Mouse (Mus musculus) forebrain, embryonic 12.5 days (tissue): ENCODE results near the gene 4632433K11Rik. TPM values are rescaled to one million over a fixed set of nuclear protein-coding genes. Genes with fewer than 3 reads are reported as not detected.
A peak's percentile ranks its signal among the peaks of the same experiment; 100 is the strongest.

Experiments
- ATAC-seq: fragments of 200-750 bp; cut with Nextera tagmentation; 2 replicates; pipeline ENCODE4 v1.8.0; 2017; ENCODE audit warnings: moderate TSS enrichment; ENCODE audit not compliant: low FRiP score
- H3K27ac ChIP-seq: fragments of 300-500 bp; sonication (generic); 2 replicates; pipeline ENCODE4 v1.5.1; 2016; ENCODE audit warnings: mild to moderate bottlenecking
- H3K27me3 ChIP-seq: fragments of 300-500 bp; sonication (generic); 2 replicates; pipeline ENCODE4 v1.6.1; 2016; ENCODE audit warnings: mild to moderate bottlenecking
- H3K36me3 ChIP-seq: fragments of 300-500 bp; sonication (generic); replicated peaks from 2 replicates; pipeline ENCODE4 v1.6.1; 2016; ENCODE audit warnings: mild to moderate bottlenecking
- H3K4me1 ChIP-seq: fragments of 300-500 bp; sonication (generic); 2 replicates; pipeline ENCODE4 v1.6.1; 2016
- H3K4me2 ChIP-seq: fragments of 300-500 bp; sonication (generic); 2 replicates; pipeline ENCODE4 v1.6.1; 2016; ENCODE audit warnings: mild to moderate bottlenecking, moderate library complexity
- H3K4me3 ChIP-seq: fragments of 300-500 bp; sonication (generic); replicated peaks from 2 replicates; pipeline ENCODE4 v1.5.1; 2016; ENCODE audit warnings: mild to moderate bottlenecking
- H3K9ac ChIP-seq: fragments of 300-500 bp; sonication (generic); 2 replicates; pipeline ENCODE4 v1.6.1; 2016; ENCODE audit warnings: mild to moderate bottlenecking
- H3K9me3 ChIP-seq: fragments of 300-500 bp; sonication (generic); 2 replicates; pipeline ENCODE4 v1.6.1; 2016
- WGBS: fragments of 180-500 bp; shearing (Covaris S2); methylation state at CpG from one replicate; pipeline ENCODE4 v1.1.7; 2016; 5-methylcytosine and 5-hydroxymethylcytosine counted together
- polyA plus RNA-seq: library from polyadenylated mRNA; unstranded; fragments of >200 nt; fragmentation: Nextera tagmentation; extraction: Ambion mirVana; gene quantifications from 2 replicates; pipeline ENCODE4 v1.2.1, GENCODE M21; 2016

4632433K11Rik gene
- polyA plus RNA-seq, 1 experiment from 2014 or later, result not detected

DNA sequence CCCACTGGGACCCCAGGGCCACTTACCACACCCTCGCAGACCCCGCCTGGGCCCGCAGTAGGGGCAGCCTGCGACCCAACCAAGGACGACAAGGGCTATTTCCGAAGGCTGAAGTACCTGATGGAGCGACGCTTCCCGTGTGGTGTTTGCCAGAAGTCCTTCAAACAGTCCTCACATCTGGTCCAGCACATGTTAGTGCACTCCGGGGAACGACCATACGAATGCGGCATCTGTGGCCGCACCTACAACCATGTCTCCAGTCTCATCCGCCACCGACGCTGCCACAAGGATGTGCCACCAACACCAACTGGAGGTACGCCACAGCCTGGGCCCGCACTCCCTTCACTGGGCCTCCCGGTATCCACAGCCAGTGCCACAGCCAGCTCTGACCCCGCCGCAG is 4.4 kb upstream of the 4632433K11Rik start:
- Histone ChIP-seq H3K27me3 (no peaks in the 10 kb centered on the region), H3K9ac (no peak overlapping the region), H3K4me1 (no peaks in the 10 kb centered on the region), H3K4me3 (no peak overlapping the region), H3K36me3 (peaks cover 92% of the 10 kb centered on the region), H3K9me3 (peaks cover 29% of the 10 kb centered on the region), H3K4me2 (no peak overlapping the region), H3K27ac (no peak overlapping the region)
- ATAC-seq, result no peak
- 95% methylated on average over 22 of the region's 22 CpGs for WGBS

DNA sequence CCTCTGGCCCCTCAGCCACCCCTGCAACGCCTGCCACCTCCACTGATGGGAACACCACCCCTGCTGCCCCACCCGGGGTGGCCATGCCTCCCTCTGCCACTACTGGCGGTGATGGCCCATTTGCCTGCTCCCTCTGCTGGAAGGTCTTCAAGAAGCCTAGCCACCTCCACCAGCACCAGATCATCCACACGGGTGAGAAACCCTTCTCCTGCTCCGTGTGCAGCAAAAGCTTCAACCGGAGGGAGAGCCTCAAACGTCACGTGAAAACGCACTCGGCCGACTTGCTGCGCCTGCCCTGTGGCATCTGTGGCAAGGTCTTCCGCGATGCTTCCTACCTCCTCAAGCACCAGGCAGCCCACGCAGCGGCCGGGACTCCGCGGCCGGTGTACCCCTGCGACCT is 4.0 kb upstream of the 4632433K11Rik start:
- Histone ChIP-seq H3K9me3 (peaks cover 29% of the 10 kb centered on the region), H3K27me3 (no peaks in the 10 kb centered on the region), H3K4me1 (no peaks in the 10 kb centered on the region), H3K36me3 (peaks cover 92% of the 10 kb centered on the region), H3K4me2 (no peak overlapping the region), H3K9ac (no peak overlapping the region), H3K27ac (no peak overlapping the region), H3K4me3 (peak overlapping the region; percentile 4; the same call in 1 of the 2 replicates)
- no peak for ATAC-seq
- 94% methylated on average over 21 of the region's 21 CpGs for WGBS

DNA sequence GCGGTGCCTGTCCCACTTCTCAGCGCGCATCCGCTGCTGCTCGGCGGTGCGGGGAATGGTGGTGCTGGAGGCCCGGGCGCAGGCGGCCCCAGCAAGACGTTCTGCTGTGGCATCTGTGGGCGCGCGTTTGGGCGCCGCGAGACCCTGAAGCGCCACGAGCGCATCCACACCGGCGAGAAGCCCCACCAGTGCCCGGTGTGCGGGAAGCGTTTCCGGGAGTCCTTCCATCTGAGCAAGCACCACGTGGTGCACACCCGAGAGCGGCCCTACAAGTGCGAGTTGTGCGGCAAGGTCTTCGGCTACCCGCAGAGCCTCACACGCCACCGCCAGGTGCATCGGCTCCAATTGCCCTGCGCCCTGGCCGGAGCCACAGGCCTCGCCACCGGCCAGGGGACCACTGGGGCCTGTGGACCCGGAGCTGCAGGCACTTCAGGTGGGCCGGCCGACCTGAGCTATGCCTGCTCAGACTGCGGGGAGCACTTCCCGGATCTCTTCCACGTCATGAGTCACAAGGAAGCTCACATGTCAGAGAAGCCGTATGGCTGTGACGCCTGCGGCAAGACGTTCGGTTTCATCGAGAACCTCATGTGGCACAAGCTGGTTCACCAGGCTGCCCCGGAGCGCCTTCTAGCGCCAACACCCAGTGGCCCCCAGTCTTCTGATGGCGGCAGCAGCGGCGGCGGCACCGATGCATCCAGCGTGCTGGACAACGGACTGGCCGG is 3.2 kb upstream of the 4632433K11Rik start:
- WGBS, result 85% methylated on average over 63 of the region's 63 CpGs

DNA sequence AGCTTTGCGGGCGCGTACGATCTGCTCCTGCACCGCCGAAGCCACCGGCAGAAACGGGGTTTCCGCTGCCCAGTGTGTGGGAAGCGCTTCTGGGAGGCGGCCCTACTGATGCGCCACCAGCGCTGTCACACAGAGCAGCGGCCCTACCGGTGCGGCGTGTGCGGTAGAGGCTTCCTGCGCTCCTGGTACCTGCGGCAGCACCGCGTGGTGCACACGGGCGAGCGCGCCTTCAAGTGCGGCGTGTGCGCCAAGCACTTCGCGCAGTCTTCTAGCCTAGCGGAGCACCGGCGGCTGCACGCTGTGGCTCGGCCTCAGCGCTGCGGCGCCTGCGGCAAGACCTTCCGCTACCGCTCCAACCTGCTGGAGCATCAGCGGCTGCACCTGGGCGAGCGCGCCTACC is 2.4 kb upstream of the 4632433K11Rik start:
- Histone ChIP-seq H3K9me3 (peaks cover 29% of the 10 kb centered on the region), H3K27ac (no peak overlapping the region), H3K27me3 (no peaks in the 10 kb centered on the region), H3K36me3 (peaks cover 95% of the 10 kb centered on the region), H3K4me2 (no peak overlapping the region), H3K4me3 (no peak overlapping the region), H3K4me1 (no peaks in the 10 kb centered on the region), H3K9ac (no peak overlapping the region)
- ATAC-seq, result no peak
- WGBS, result 78% methylated on average over 43 of the region's 46 CpGs

More for the DNA sequence above, 3.2 kb upstream of the 4632433K11Rik start:
- no peak overlapping the region for H3K27ac ChIP-seq
- H3K4me3 ChIP-seq, result 0 out of 2 replicates have a peak overlapping the region, but pooled peaks have one; percentile 4
- no peak overlapping the region for H3K9ac ChIP-seq
- H3K4me2 ChIP-seq, result no peak overlapping the region
- ATAC-seq, result no peak
- peaks cover 94% of the 10 kb centered on the region for H3K36me3 ChIP-seq
- no peaks in the 10 kb centered on the region for H3K27me3 ChIP-seq
- peaks cover 29% of the 10 kb centered on the region for H3K9me3 ChIP-seq
- H3K4me1 ChIP-seq, result no peaks in the 10 kb centered on the region

DNA sequence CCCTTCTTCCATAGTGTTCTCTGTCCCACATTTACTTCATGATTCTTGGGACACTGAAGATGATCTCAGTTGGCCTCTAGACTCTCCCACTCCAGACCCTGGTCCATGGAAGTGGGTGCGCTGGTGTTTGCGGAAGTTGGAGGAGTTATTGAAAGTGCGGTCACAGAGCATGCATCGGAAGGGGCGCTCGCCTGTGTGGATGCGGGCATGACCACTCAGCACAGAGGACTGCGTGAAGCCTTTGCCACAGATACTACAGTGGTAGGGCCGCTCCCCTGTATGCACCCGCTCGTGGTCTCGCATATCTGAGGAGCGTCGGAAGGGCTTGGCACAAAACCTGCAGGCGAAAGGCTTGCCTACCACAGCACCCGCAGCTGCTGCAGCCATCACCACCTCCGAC is 1.7 kb downstream of the 4632433K11Rik start:
- ATAC-seq, result no peak
- peaks cover 59% of the 10 kb centered on the region for H3K36me3 ChIP-seq
- peaks cover 14% of the 10 kb centered on the region for H3K9me3 ChIP-seq
- H3K4me3 ChIP-seq, result no peak overlapping the region
- WGBS, result 95% methylated on average over 17 of the region's 17 CpGs
- no peak overlapping the region for H3K4me2 ChIP-seq
- H3K9ac ChIP-seq, result no peak overlapping the region
- no peaks in the 10 kb centered on the region for H3K27me3 ChIP-seq
- H3K4me1 ChIP-seq, result peaks cover 21% of the 10 kb centered on the region
- no peak overlapping the region for H3K27ac ChIP-seq

DNA sequence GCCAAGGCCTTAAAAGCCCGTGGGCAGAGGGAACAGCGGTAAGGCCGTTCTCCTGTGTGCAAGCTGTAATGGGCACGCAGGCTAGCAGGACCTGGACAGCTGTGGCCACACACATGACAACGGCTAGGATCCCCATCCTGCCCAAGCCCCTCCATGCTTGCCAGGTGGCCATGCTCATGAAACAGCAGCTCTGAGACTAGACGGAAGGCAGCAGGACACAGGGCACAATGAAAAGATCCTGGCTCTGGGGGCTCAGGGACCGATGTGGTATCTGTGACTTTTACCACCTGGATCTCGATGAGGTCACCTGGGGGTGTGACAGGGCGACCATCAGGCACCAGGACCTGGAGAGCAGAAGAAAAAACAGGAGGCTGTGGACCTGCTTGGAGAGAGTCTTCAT is 2.2 kb downstream of the 4632433K11Rik start:
- WGBS, result 93% methylated on average over 9 of the region's 9 CpGs
- Histone ChIP-seq H3K4me2 (no peak overlapping the region), H3K27me3 (no peaks in the 10 kb centered on the region), H3K9me3 (peaks cover 9% of the 10 kb centered on the region), H3K36me3 (peaks cover 55% of the 10 kb centered on the region), H3K27ac (no peak overlapping the region), H3K9ac (no peak overlapping the region), H3K4me3 (no peak overlapping the region), H3K4me1 (peaks cover 21% of the 10 kb centered on the region)
- ATAC-seq, result no peak

DNA sequence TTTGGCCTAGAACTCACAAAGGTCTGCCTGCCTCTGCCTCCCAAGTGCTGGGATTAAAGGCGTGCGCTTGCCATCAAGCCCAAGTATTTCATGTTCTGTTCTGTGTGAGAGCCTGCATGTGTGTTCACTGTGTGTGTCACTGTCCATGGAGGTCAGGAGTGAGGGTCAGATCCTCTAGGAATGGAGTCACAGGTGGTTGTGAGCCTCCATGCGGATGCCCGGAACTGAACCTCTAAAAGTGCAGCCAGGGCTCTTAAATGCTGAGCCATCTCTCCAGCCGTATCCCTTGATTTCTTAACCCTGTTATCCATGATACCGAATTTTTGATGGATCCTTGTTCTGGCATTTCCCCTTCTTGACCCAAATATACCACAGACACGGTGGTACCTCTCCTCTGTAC is 3.1 kb downstream of the 4632433K11Rik start:
- Histone ChIP-seq H3K27ac (no peak overlapping the region), H3K27me3 (no peaks in the 10 kb centered on the region), H3K9me3 (peaks cover under 1% of the 10 kb centered on the region; the same call in 1 of the 2 replicates), H3K36me3 (peaks cover 51% of the 10 kb centered on the region), H3K4me1 (peaks cover 21% of the 10 kb centered on the region), H3K9ac (no peak overlapping the region), H3K4me3 (no peak overlapping the region), H3K4me2 (no peak overlapping the region)
- 95% methylated on average over 7 of the region's 7 CpGs for WGBS
- ATAC-seq, result no peak

DNA sequence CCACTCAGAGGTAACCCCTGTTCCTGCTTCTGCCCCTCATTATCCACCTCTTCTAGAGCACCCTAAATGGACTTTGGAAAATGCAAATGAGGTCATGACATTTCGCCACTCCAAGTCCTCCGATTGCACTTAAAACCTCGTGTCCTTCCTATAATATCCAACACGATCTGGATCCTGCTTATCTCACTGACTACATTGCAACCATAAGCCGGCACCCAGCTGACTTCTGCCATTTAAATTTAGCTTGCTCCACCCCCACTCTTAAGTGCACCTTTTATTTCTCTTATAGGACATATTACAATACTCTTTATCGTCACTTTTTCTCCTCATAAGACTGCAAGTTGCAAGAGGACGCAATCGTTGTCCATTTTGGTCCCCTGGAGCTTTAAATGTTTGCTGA is 3.5 kb downstream of the 4632433K11Rik start:
- peaks cover 21% of the 10 kb centered on the region for H3K4me1 ChIP-seq
- H3K9ac ChIP-seq, result 0 out of 2 replicates have a peak overlapping the region, but pooled peaks have one; percentile 74
- peaks cover 47% of the 10 kb centered on the region for H3K36me3 ChIP-seq
- peak overlapping the region; percentile 66 for H3K4me3 ChIP-seq
- no peaks in the 10 kb centered on the region for H3K9me3 ChIP-seq
- no peak for ATAC-seq
- H3K27ac ChIP-seq, result peak overlapping the region; percentile 98; the same call in 1 of the 2 replicates
- H3K27me3 ChIP-seq, result no peaks in the 10 kb centered on the region
- 93% methylated on average over 8 of the region's 8 CpGs for WGBS
- H3K4me2 ChIP-seq, result peak overlapping the region; percentile 54

DNA sequence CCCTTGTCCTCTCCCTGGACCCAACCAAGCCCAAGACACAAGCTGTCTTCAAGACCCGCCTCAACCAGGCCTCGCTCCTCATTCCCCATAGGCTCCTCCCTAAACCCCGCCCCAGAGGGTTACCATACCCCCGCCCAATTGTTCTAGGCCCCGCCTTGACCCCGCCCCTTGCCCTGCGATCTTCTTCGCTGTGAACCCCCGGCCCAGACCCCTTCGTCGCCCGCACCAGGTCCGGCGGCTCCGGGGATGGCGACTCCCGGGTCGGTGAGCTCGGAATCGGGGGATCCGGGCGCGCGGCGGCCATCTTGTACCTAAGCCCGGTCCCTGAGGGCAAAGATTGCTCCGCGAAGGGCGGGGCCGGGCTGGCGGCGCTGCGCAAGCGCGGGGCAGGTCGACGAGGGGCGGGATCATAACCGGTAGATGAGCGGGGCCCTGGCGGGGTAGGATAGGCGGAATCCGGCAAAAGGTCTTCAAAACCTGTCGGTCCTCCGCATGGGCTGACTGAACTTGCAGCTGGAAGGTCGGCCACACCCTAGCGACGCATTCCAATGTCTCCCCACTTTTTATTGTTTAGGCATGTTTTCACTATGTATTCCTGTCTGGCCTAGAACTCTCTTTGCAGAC is 4.3 kb downstream of the 4632433K11Rik start, which contains the start of gene Zfp784:
Gene Zfp784, minus strand, starts transcription at position 338 of the 624 bp plus-strand sequence.
- H3K27me3 ChIP-seq, result no peaks in the 10 kb centered on the region
- peak within 1 kb of the TSS; percentile 74 for H3K9ac ChIP-seq
- peak within 1 kb of the TSS; percentile 66 for H3K4me3 ChIP-seq
- peak within 1 kb of the TSS; percentile 54 for H3K4me2 ChIP-seq
- peaks cover 21% of the 10 kb centered on the region for H3K4me1 ChIP-seq
- under 1% methylated on average over 48 of the region's 48 CpGs for WGBS
- peaks cover 39% of the 10 kb centered on the region for H3K36me3 ChIP-seq
- ATAC-seq, result peak; percentile 96
- peak within 1 kb of the TSS; percentile 98 for H3K27ac ChIP-seq
- H3K9me3 ChIP-seq, result no peaks in the 10 kb centered on the region

DNA sequence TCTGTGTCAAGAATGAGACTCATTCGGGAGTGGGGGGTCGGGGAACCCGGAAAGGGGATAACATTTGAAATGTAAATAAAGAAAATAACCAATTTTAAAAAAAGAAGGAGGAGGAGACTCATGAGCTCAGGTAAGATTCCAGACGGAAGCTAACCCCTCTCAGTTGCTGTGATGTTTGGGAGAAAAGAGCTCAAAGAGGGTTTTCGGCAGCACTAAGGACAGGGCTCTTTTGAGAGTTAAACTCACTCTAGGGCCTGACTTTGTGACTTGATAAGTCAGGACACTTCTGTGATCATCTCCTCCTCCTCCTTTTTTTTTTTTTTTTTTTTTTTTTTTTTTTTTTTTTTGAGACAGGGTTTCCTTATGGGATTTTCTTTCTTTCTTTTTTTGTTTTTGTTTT is 5.0 kb downstream of the 4632433K11Rik start:
- Histone ChIP-seq H3K9me3 (no peaks in the 10 kb centered on the region), H3K27me3 (no peaks in the 10 kb centered on the region), H3K4me3 (peak overlapping the region; percentile 66), H3K36me3 (peaks cover 32% of the 10 kb centered on the region), H3K9ac (peak overlapping the region; percentile 74; the same call in 1 of the 2 replicates), H3K27ac (0 out of 2 replicates have a peak overlapping the region, but pooled peaks have one; percentile 98), H3K4me1 (peaks cover 21% of the 10 kb centered on the region), H3K4me2 (peak overlapping the region; percentile 54)
- no peak for ATAC-seq
- WGBS, result 43% methylated on average over 5 of the region's 5 CpGs

DNA sequence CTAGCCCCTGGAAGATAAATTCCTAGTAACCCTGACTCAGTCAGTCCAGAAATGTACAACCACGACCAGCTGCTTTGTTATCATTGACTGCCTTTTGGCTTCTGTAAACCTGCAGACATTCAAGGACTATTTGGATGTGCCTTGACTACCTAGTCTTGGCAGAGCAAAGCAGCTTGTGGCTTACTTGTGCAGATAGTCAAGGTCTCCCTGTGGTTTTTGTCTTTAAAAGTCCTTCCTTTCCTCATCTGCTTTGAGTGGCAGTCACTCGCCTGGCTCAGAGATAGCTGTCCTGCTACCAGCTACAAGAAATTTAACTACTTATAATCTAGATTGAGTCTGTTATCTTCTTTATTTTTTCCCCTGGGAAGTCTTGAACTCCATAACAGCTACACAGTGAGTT is 11.1 kb downstream of the 4632433K11Rik start:
- H3K4me3 ChIP-seq, result no peak overlapping the region
- H3K9ac ChIP-seq, result no peak overlapping the region
- no peak overlapping the region for H3K4me2 ChIP-seq
- 0 out of 2 replicates have a peak, but pooled peaks cover under 1% of the 10 kb centered on the region for H3K4me1 ChIP-seq
- H3K9me3 ChIP-seq, result no peaks in the 10 kb centered on the region
- H3K27ac ChIP-seq, result no peak overlapping the region
- H3K27me3 ChIP-seq, result 0 out of 2 replicates have a peak, but pooled peaks cover 3% of the 10 kb centered on the region
- 75% methylated on average over 2 of the region's 2 CpGs for WGBS
- ATAC-seq, result no peak
- H3K36me3 ChIP-seq, result peaks cover 6% of the 10 kb centered on the region

DNA sequence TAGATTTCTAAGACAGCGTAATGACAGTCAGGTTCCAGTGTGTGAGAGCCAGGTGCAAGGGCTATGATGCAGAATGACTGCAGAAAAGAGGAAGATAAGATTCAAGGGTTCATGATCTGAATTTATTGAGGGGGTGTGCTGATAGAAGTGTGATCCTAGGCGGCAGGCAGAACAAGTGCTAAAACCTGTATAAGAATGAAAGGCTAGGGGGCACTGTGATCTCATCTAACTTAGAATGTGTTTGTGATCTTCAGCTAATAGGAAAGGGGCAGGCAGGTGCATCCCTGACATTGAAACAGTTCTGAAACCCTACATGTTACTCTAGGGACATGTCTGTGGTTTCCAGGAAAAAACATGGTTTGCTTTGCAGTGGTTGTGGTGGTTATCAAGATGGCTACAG is 12.2 kb downstream of the 4632433K11Rik start:
- H3K27ac ChIP-seq, result no peak overlapping the region
- H3K4me3 ChIP-seq, result no peak overlapping the region
- WGBS, result 73% methylated on average over 2 of the region's 2 CpGs
- no peak for ATAC-seq
- peaks cover 7% of the 10 kb centered on the region for H3K4me1 ChIP-seq
- no peak overlapping the region for H3K9ac ChIP-seq
- peaks cover 5% of the 10 kb centered on the region; the same call in 1 of the 2 replicates for H3K36me3 ChIP-seq
- H3K27me3 ChIP-seq, result 0 out of 2 replicates have a peak, but pooled peaks cover 3% of the 10 kb centered on the region
- no peaks in the 10 kb centered on the region for H3K9me3 ChIP-seq
- no peak overlapping the region for H3K4me2 ChIP-seq
